Mouse (Mus musculus) intestine, embryonic 14.5 days (tissue): ENCODE results near the gene Slc18a3. TPM values are rescaled to one million over a fixed set of nuclear protein-coding genes. Genes with fewer than 3 reads are reported as not detected.

Experiments
- ATAC-seq: fragments of 200-750 bp; cut with Nextera tagmentation; replicated peaks from 2 replicates; pipeline ENCODE4 v1.8.0; 2017; ENCODE audit warnings: low read depth, moderate number of reproducible peaks, moderate TSS enrichment, moderate library complexity; ENCODE audit not compliant: low FRiP score, low TSS enrichment
- DNase-seq: peaks from one replicate; pipeline ENCODE4 v3.0.0-alpha.2; 2018; ENCODE audit warnings: low spot score
- H3K27ac ChIP-seq: fragments of 300-500 bp; sonication (generic); 2 replicates; pipeline ENCODE4 v1.5.1; 2014; ENCODE audit warnings: low read depth, mild to moderate bottlenecking, control low read depth
- H3K27me3 ChIP-seq: fragments of 300-500 bp; sonication (generic); replicated peaks from 2 replicates; pipeline ENCODE4 v1.6.1; 2014; ENCODE audit warnings: low read length, control low read depth; ENCODE audit not compliant: control insufficient read depth, insufficient read depth
- H3K36me3 ChIP-seq: fragments of 300-500 bp; sonication (generic); 2 replicates; pipeline ENCODE4 v1.6.1; 2014; ENCODE audit warnings: low read length, control low read depth; ENCODE audit not compliant: control insufficient read depth, insufficient read depth
- H3K4me1 ChIP-seq: fragments of 300-500 bp; sonication (generic); replicated peaks from 2 replicates; pipeline ENCODE4 v1.6.1; 2014; ENCODE audit warnings: low read length, control low read depth, mixed read lengths; ENCODE audit not compliant: control insufficient read depth, insufficient read depth
- H3K4me2 ChIP-seq: fragments of 300-500 bp; sonication (generic); 2 replicates; pipeline ENCODE4 v1.6.1; 2014; ENCODE audit warnings: low read length
- H3K4me3 ChIP-seq: fragments of 300-500 bp; sonication (generic); 2 replicates; pipeline ENCODE4 v1.5.1; 2014; ENCODE audit warnings: low read depth, low read length, control low read depth, mixed read lengths
- H3K9ac ChIP-seq: fragments of 300-500 bp; sonication (generic); 2 replicates; pipeline ENCODE4 v1.6.1; 2014; ENCODE audit warnings: mild to moderate bottlenecking, low read length
- H3K9me3 ChIP-seq: fragments of 300-500 bp; sonication (generic); 2 replicates; pipeline ENCODE4 v1.6.1; 2016; ENCODE audit warnings: low read length, control low read depth; ENCODE audit not compliant: control insufficient read depth
- WGBS: fragments of 180-500 bp; shearing (Covaris S2); extraction: QIAGEN DNeasy Blood & Tissue Kit; methylation state at CpG from one replicate; pipeline ENCODE4 v1.1.7; 2014; 5-methylcytosine and 5-hydroxymethylcytosine counted together
- polyA plus RNA-seq: library from polyadenylated mRNA; unstranded; fragments of >200 nt; fragmentation: Nextera tagmentation; extraction: Ambion mirVana; gene quantifications from 2 replicates; pipeline ENCODE4 v1.2.1, GENCODE M21; 2014

Gene Slc18a3
- polyA plus RNA-seq, 1 experiment from 2014 or later: 11.3 TPM

DNA sequence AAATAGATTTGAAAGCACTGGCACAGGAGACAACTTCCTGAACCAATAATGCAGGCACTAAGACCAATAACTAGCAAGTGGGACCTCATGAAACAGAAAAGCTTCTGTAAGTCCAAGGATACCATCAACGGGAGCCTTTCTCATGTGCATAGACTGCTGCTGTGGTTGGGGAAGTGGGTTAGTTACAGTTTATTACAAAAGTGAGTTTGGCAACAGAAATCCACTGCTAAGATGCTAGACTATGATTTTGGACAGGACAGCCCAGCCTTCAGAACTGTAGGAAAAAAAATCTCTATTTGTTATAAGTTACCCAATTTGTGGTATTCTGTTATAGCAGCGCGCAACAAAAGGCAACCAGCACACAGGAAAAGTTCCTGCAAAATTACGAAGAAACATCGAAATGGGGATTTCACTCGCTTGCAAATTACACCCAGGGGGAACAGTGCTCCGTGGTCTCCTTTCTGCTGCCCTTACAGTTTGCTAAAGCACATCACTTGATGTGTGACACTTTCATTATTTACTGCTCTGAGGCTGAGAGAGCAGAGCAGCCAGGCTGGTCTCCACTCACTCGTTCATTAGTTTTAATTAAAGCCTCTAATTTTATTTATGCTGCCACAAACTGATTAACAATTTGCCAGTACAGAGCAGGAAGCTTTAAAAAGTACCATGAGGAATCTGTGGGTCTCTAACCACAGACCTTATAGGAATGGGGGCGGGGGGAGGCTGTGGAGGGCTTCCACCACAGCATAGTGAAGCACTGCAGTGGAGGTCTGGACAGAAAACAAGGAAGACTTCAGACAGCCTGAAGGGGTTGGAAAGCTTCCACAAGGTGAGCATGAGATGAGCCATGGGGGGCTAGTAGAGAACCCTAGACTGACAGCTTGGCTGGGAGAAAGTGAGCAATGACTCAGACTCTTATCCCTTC is 38.4 kb upstream of the Slc18a3 start:
- no peaks in the 10 kb centered on the region for H3K36me3 ChIP-seq
- H3K27me3 ChIP-seq: no peaks in the 10 kb centered on the region
- no peak overlapping the region for H3K4me3 ChIP-seq
- DNase-seq (no peak), ATAC-seq (no peak)
- 80% methylated on average over 9 of the region's 9 CpGs for WGBS
- no peak overlapping the region for H3K9ac ChIP-seq
- H3K9me3 ChIP-seq: no peaks in the 10 kb centered on the region
- H3K4me1 ChIP-seq: no peaks in the 10 kb centered on the region
- no peak overlapping the region for H3K27ac ChIP-seq
- no peak overlapping the region for H3K4me2 ChIP-seq

DNA sequence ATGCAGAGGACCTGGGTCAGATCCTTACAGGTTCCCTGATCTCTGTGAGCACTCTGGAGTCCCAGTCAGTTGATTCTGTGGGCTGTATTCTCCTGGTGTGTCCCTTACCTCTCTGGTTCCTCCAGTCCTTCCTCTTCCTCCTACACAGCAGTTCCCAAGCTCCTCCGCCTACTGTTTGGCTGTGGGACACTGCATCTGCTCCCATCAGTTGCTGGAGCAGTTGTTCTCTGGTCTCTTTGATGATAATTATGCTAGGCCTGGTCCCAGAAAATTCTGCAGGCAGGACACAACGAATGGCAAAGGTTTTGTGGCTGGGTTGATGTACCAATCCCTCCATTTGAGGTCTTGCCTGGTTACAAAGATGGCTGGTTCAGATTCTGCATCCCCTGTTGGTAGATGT is 36.7 kb upstream of the Slc18a3 start:
- H3K36me3 ChIP-seq: no peaks in the 10 kb centered on the region
- H3K4me2 ChIP-seq: no peak overlapping the region
- H3K27me3 ChIP-seq: no peaks in the 10 kb centered on the region
- no peak for DNase-seq
- no peaks in the 10 kb centered on the region for H3K9me3 ChIP-seq
- 78% methylated on average over 2 of the region's 2 CpGs for WGBS
- H3K27ac ChIP-seq: no peak overlapping the region
- ATAC-seq: no peak
- no peak overlapping the region for H3K9ac ChIP-seq
- H3K4me1 ChIP-seq: no peaks in the 10 kb centered on the region
- H3K4me3 ChIP-seq: no peak overlapping the region

DNA sequence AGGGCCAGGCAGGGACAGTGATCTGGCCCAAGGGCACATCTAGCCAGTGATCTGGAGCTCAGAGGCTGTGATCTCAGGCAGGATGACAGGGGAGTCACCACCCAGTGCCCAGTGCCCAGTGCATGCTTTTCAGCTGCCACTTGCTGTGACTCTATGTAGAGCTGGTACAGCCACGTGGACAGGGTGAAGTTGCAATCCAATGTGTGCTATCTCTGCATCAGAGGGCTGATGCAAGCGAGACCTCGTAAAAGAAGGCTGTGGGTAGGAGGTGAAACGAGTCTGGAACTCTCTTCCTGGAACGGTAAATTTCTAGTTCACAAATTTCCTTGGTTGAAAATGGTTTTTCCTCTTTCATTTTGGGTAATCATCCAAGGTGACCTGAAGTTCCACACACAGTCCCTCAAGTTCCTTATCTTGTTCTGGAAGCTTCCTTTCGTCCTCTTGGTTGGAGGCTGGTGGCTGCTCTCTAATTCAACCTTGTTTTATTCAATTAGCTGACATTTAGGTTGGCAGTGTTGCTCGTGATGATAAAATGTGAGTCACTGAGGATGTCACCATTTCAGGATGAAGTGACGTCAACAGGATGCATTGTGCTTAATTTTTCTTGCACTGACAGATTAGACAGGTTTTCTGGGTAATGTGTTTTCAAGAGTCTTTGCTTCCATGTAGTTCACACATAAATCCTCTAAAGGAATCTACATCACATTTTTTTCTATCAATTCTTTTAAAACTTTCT is 31.6 kb upstream of the Slc18a3 start:
- Histone ChIP-seq H3K9ac (no peak overlapping the region), H3K4me1 (no peaks in the 10 kb centered on the region), H3K27ac (no peak overlapping the region), H3K36me3 (no peaks in the 10 kb centered on the region), H3K9me3 (no peaks in the 10 kb centered on the region), H3K27me3 (no peaks in the 10 kb centered on the region), H3K4me3 (no peak overlapping the region), H3K4me2 (no peak overlapping the region)
- no peak for DNase-seq
- ATAC-seq: no peak
- WGBS: 68% methylated on average over 8 of the region's 8 CpGs

DNA sequence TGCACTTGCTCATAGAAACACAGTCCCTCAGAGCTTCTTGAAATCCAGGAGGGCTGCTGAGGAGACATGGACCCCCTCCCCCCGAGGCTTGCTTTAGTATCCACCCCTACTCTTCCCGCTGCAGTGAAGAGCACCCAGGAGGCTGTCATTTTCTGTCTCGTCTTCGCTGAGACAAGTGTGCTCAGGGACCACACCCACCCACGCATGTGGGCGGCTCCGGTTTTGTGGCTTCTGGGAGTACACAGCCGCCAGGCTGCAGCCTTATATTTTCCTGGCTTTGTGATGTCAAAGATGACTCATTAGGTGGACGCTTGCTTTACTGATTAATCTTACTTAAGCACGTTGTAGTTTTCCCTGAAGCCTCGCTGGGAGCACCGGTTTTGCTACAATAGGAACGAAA is 27.9 kb upstream of the Slc18a3 start:
- Histone ChIP-seq H3K4me1 (no peaks in the 10 kb centered on the region), H3K4me3 (no peak overlapping the region; the same call in 1 of the 2 replicates), H3K36me3 (no peaks in the 10 kb centered on the region), H3K9me3 (no peaks in the 10 kb centered on the region), H3K9ac (no peak overlapping the region), H3K27me3 (no peaks in the 10 kb centered on the region), H3K4me2 (peak overlapping the region; percentile 38), H3K27ac (no peak overlapping the region)
- 14% methylated on average over 13 of the region's 13 CpGs for WGBS
- ATAC-seq (no peak), DNase-seq (peak; percentile 55)

DNA sequence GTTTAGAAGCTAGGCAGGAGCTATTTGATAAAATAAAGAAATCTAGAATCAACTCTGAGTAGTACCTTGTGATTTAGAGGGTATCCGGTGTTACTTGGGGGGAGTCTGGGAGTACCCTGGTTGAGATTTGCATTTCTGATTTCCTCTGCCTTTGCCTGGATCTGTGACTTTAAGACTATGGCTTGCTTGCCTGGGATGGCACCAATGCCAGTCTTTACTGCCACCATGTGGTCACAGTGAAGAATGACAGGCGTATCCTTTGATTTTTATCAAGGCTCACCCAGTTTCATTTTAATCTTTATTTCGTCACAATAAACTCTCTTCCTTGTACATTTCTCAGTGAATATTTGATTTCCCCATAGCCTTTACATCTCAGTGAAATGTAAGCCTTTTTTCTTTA is 17.4 kb upstream of the Slc18a3 start:
- 8% methylated on average over 3 of the region's 3 CpGs for WGBS
- no peak overlapping the region for H3K9ac ChIP-seq
- no peak overlapping the region for H3K4me3 ChIP-seq
- H3K4me1 ChIP-seq: no peaks in the 10 kb centered on the region
- no peaks in the 10 kb centered on the region for H3K9me3 ChIP-seq
- no peak for ATAC-seq
- H3K4me2 ChIP-seq: no peak overlapping the region
- DNase-seq: no peak
- H3K27ac ChIP-seq: no peak overlapping the region
- no peaks in the 10 kb centered on the region for H3K36me3 ChIP-seq
- no peaks in the 10 kb centered on the region for H3K27me3 ChIP-seq

DNA sequence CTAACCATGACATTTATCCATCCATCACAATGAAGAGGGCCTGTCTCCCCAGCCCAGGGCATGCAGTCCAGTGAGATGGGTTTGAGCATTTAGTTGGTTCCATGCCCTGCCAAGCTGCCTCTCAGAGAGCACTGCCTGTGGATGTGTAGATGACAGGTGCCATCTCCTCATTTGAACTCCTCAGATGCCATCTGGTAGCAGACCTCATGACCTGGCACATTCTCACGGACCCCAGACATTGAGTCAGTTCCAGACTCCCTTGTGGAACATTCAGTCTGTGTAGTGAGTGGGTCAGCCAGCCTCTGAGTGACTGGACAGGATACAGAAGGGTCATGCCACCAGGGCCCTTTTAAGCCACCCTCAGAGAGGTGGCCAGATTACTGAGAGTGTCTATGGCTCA is 12.9 kb upstream of the Slc18a3 start:
- Histone ChIP-seq H3K4me2 (no peak overlapping the region), H3K4me3 (no peak overlapping the region), H3K9me3 (no peaks in the 10 kb centered on the region), H3K36me3 (no peaks in the 10 kb centered on the region), H3K4me1 (no peaks in the 10 kb centered on the region), H3K9ac (no peak overlapping the region), H3K27ac (no peak overlapping the region), H3K27me3 (no peaks in the 10 kb centered on the region)
- DNase-seq: no peak
- ATAC-seq: no peak
- WGBS: 65% methylated on average over 1 of the region's 1 CpGs

DNA sequence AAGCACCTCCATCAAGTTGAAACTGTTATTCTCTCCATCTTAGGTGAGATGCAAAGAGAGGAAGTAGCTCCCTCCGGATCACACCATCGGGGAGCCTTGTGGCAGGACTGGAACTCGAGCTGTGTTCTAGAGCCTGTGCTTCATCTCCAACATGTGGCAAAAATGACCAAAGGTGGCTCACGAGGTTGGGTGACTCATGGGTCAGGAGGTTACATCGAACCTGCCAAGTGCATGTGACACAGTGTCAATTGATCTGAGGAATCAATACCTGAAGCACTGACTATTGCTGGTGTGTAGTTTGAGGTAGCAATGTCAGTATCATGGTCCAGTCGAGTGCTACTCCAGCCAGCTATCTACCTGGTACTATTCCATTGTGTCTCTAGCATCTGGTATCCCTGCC is 11.9 kb upstream of the Slc18a3 start:
- no peak overlapping the region for H3K4me2 ChIP-seq
- no peaks in the 10 kb centered on the region for H3K9me3 ChIP-seq
- DNase-seq: no peak
- no peaks in the 10 kb centered on the region for H3K27me3 ChIP-seq
- WGBS: 77% methylated on average over 6 of the region's 6 CpGs
- H3K4me1 ChIP-seq: no peaks in the 10 kb centered on the region
- no peak overlapping the region for H3K9ac ChIP-seq
- H3K4me3 ChIP-seq: no peak overlapping the region
- no peaks in the 10 kb centered on the region for H3K36me3 ChIP-seq
- ATAC-seq: no peak
- H3K27ac ChIP-seq: no peak overlapping the region

DNA sequence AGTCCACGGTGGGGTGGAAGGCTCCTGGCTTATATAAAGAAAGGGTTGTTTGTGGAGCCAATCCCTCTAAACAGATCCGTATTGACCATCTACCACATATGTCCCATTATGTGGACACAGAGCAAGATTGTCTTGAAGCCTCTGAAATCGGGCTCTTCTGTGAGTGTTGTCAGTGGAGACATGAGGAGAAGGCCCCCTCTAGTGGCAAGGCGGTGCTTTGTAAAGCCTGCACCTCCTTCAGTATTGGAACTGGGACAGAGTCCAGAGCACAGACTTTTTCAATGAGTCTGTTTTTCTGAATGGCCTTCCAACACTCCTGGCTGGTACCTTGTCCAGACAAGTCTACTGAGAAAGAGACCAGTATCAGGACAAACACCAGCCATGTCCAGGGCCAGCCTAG is 8.3 kb upstream of the Slc18a3 start:
- 9% methylated on average over 4 of the region's 4 CpGs for WGBS
- Histone ChIP-seq H3K27ac (no peak overlapping the region), H3K36me3 (no peaks in the 10 kb centered on the region), H3K9ac (no peak overlapping the region), H3K4me3 (no peak overlapping the region), H3K9me3 (no peaks in the 10 kb centered on the region), H3K4me2 (no peak overlapping the region), H3K27me3 (0 out of 2 replicates have a peak, but pooled peaks cover 4% of the 10 kb centered on the region), H3K4me1 (no peaks in the 10 kb centered on the region)
- ATAC-seq (no peak), DNase-seq (peak; percentile 78)
